Mouse (Mus musculus): ENCODE results near the gene Chchd4.

- TF ChIP-seq TAL1 (IDR thresholded peaks at IDR 0.05; ENCODE audit: low read length): no peak
- TF ChIP-seq GATA1 (IDR thresholded peaks at IDR 0.05; ENCODE audit: low read length): no peak
Measured at GRCm38 (mm10) chr6:91467106-91467505, 6.2 kb downstream of the Chchd4 start.
